Mouse (Mus musculus): ENCODE results near the gene Megf8. TPM values are rescaled to one million over a fixed set of nuclear protein-coding genes. Genes with fewer than 3 reads are reported as not detected.
A peak's percentile ranks its signal among the peaks of the same experiment; 100 is the strongest.

Gene Megf8
- total and polyA plus RNA-seq, 2 experiments from 2014 or later: 15.6 to 103 TPM

- H3K4me2 ChIP-seq (ENCODE audit: low read depth, low read length, poor library complexity, severe bottlenecking): peak within 1 kb of the TSS; percentile 55
- H3K9me3 ChIP-seq (ENCODE audit: low read length): no peaks in the 10 kb centered on the region
- peak within 1 kb of the TSS; percentile 68 for H3K9ac ChIP-seq (replicated peaks; ENCODE audit: low read length, poor library complexity, severe bottlenecking)
- peak within 1 kb of the TSS; percentile 73 for H3K4me3 ChIP-seq (ENCODE audit: low read depth, low read length)
- peak within 1 kb of the TSS; percentile 91 for H3K27ac ChIP-seq (ENCODE audit: low read depth, low read length)
- WGBS: under 1% methylated on average over 50 of the region's 52 CpGs
- ATAC-seq (ENCODE audit: low FRiP score): peak; percentile 87
- H3K4me1 ChIP-seq (ENCODE audit: insufficient read depth, low read length): peaks cover 6% of the 10 kb centered on the region; the same call in 1 of the 2 replicates
- TF ChIP-seq CTCF (IDR thresholded peaks at IDR 0.05): peak; percentile 64
- DNase-seq (ENCODE audit: low spot score): peak; percentile 98
- H3K27me3 ChIP-seq (ENCODE audit: insufficient read depth, low read length): no peaks in the 10 kb centered on the region
- H3K36me3 ChIP-seq (ENCODE audit: insufficient read depth, low read length): peaks cover 19% of the 10 kb centered on the region
Observed at GRCm38 (mm10) chr7:25297454-25298325, 19.3 kb upstream of the Megf8 start, which contains the start of gene Pafah1b3. Pafah1b3 (minus strand) TSS chr7:25297986.

DNA sequence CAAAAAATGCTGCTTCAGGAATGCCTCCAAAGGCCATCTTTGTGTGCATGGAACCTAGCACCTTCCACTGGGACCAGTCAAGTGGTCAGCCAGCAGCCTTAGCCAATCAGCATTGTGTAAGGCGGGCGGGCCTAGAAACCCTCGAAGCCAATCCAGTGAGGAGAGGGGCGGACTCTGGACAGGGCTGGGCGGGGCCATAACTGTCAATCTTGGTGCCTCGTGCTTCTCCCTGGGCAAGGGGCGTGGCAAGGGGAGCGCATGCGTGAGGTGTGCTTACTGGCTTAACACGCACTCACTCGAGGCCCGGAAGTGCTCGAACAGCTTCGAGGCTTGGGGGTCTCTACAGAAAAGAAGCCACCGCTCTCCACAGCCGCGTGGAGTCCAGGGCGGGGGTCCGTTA lies 15.9 kb upstream of the Megf8 start, which contains the start of gene Prr19:
Prr19 (plus strand) TSS at position 349 of the 400 bp plus-strand sequence.
- WGBS: 52% methylated on average over 19 of the region's 19 CpGs
- peak; percentile 66 for ATAC-seq (ENCODE audit: low FRiP score)

DNA sequence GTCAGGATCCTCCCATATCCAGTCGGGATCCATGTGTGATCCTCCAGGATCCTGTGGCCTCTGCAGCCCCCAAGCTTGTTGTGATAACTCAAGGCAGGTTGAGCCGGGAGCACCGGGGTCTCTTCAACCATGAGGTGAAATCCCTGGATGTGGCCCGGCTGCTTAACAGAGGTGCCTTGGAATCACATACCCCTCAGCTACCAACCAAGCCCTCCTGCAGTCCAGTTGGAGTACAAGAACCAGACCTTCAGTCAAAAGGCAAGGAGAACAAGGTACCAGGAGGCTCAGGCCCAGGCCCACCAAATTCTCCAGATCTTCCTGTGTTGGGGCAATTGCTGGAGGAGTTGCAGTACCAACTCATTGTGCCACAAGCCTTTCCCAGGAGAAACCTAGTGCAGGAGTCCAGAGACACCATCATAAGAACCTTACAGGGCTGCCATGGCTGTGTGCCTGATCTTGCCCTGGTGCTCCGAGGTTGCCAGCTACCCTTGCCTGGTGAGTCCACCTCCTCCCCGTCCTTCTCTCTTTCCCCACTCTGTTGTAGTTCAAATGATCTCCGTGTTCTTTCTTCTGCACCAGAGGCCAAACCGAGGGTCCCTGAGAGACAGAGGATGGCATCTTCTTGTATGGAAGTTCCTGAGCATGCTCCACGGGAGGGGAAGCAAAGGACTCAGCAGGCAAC lies 13.8 kb upstream of the Megf8 start:
- no peak overlapping the region for H3K4me3 ChIP-seq (ENCODE audit: low read depth, low read length)
- H3K36me3 ChIP-seq (ENCODE audit: insufficient read depth, low read length): peaks cover 8% of the 10 kb centered on the region; the same call in 1 of the 2 replicates
- no peak overlapping the region for H3K27ac ChIP-seq (ENCODE audit: low read depth, low read length)
- no peaks in the 10 kb centered on the region for H3K9me3 ChIP-seq (ENCODE audit: low read length)
- H3K9ac ChIP-seq (replicated peaks; ENCODE audit: low read length, poor library complexity, severe bottlenecking): no peak overlapping the region
- WGBS: 69% methylated on average over 9 of the region's 9 CpGs
- H3K4me2 ChIP-seq (ENCODE audit: low read depth, low read length, poor library complexity, severe bottlenecking): no peak overlapping the region
- no peak for ATAC-seq (ENCODE audit: low FRiP score)
- no peaks in the 10 kb centered on the region for H3K27me3 ChIP-seq (ENCODE audit: insufficient read depth, low read length)
- no peak for TF ChIP-seq CTCF (IDR thresholded peaks at IDR 0.05)
- no peak for DNase-seq (ENCODE audit: low spot score)
- H3K4me1 ChIP-seq (ENCODE audit: insufficient read depth, low read length): 0 out of 2 replicates have a peak, but pooled peaks cover 5% of the 10 kb centered on the region

More for the DNA sequence above, 15.9 kb upstream of the Megf8 start, which contains the start of gene Prr19:
- H3K4me3 ChIP-seq (ENCODE audit: low read depth, low read length): no peak within 1 kb of the TSS
- peak within 1 kb of the TSS; percentile 15; the same call in 1 of the 2 replicates for H3K4me2 ChIP-seq (ENCODE audit: low read depth, low read length, poor library complexity, severe bottlenecking)
- no peak for TF ChIP-seq CTCF (IDR thresholded peaks at IDR 0.05)
- no peaks in the 10 kb centered on the region for H3K36me3 ChIP-seq (ENCODE audit: insufficient read depth, low read length)
- H3K4me1 ChIP-seq (ENCODE audit: insufficient read depth, low read length): peaks cover 7% of the 10 kb centered on the region; the same call in 1 of the 2 replicates
- H3K9me3 ChIP-seq (ENCODE audit: low read length): no peaks in the 10 kb centered on the region
- H3K27ac ChIP-seq (ENCODE audit: low read depth, low read length): no peak within 1 kb of the TSS
- DNase-seq (ENCODE audit: low spot score): peak; percentile 82
- no peak within 1 kb of the TSS for H3K9ac ChIP-seq (replicated peaks; ENCODE audit: low read length, poor library complexity, severe bottlenecking)
- H3K27me3 ChIP-seq (ENCODE audit: insufficient read depth, low read length): no peaks in the 10 kb centered on the region

GRCm38 (mm10) chr7:25303685-25304006 lies 13.3 kb upstream of the Megf8 start:
- Histone ChIP-seq H3K36me3 (ENCODE audit: insufficient read depth, low read length) (peaks cover 11% of the 10 kb centered on the region; the same call in 1 of the 2 replicates), H3K27ac (ENCODE audit: low read depth, low read length) (no peak overlapping the region), H3K4me2 (ENCODE audit: low read depth, low read length, poor library complexity, severe bottlenecking) (no peak overlapping the region), H3K27me3 (ENCODE audit: insufficient read depth, low read length) (no peaks in the 10 kb centered on the region), H3K4me3 (ENCODE audit: low read depth, low read length) (no peak overlapping the region), H3K9ac (replicated peaks; ENCODE audit: low read length, poor library complexity, severe bottlenecking) (no peak overlapping the region), H3K9me3 (ENCODE audit: low read length) (no peaks in the 10 kb centered on the region), H3K4me1 (ENCODE audit: insufficient read depth, low read length) (0 out of 2 replicates have a peak, but pooled peaks cover 5% of the 10 kb centered on the region)
- WGBS: 87% methylated on average over 3 of the region's 3 CpGs
- DNase-seq (ENCODE audit: low spot score): no peak
- ATAC-seq (ENCODE audit: low FRiP score): no peak
- no peak for TF ChIP-seq CTCF (IDR thresholded peaks at IDR 0.05)

- Histone ChIP-seq H3K9ac (replicated peaks; ENCODE audit: low read length, poor library complexity, severe bottlenecking) (peak overlapping the region; percentile 97), H3K4me1 (ENCODE audit: insufficient read depth, low read length) (0 out of 2 replicates have a peak, but pooled peaks cover 5% of the 10 kb centered on the region), H3K4me3 (ENCODE audit: low read depth, low read length) (peak overlapping the region; percentile 63), H3K36me3 (ENCODE audit: insufficient read depth, low read length) (peaks cover 17% of the 10 kb centered on the region; the same call in 1 of the 2 replicates), H3K9me3 (ENCODE audit: low read length) (no peaks in the 10 kb centered on the region), H3K27ac (ENCODE audit: low read depth, low read length) (peak overlapping the region; percentile 85; the same call in 1 of the 2 replicates), H3K27me3 (ENCODE audit: insufficient read depth, low read length) (no peaks in the 10 kb centered on the region), H3K4me2 (ENCODE audit: low read depth, low read length, poor library complexity, severe bottlenecking) (peak overlapping the region; percentile 58)
- ATAC-seq (ENCODE audit: low FRiP score): no peak
- TF ChIP-seq CTCF (IDR thresholded peaks at IDR 0.05): no peak
- DNase-seq (ENCODE audit: low spot score): no peak
- WGBS: 0% methylated on average over 2 of the region's 2 CpGs
Observed at GRCm38 (mm10) chr7:25305481-25305880, 11.5 kb upstream of the Megf8 start.
